Comparison of ENCODE assay signal across 18 mouse cellular contexts in genomic region chr11:95333209-95333608, GRCm38 (mm10). TPM values are rescaled to one million over a fixed set of nuclear protein-coding genes. Genes with fewer than 3 reads are reported as not detected.
DNase-seq lines count a peak whose midpoint lies in the region; ATAC-seq and TF ChIP-seq lines count a peak whose summit lies in the region.
"Had no signal": no experiment of that assay in that cellular context is flagged by ENCODE, and none has a peak within 500 bp of the region (broad histone marks: within the 10 kb centered on the region; RNA-seq: fewer than 3 reads in every experiment).

No protein-coding gene starts in this region.

- H3K9ac ChIP-seq in liver, embryonic 16.5 days (ENCODE audit: low read depth, low read length) = peak overlapping the region; percentile 48; the same call in 1 of the 2 replicates
- H3K9ac ChIP-seq: embryonic facial prominence, embryonic 12.5 days; lung, embryonic 14.5 days had no signal

- H3K27me3 ChIP-seq in liver, embryonic 16.5 days (ENCODE audit: control insufficient read depth, insufficient read depth, low read depth, low read length) = no peaks in the 10 kb centered on the region
- peaks cover 6% of the 10 kb centered on the region for H3K27me3 ChIP-seq in forebrain, embryonic 10.5 days (ENCODE audit: poor library complexity, severe bottlenecking)
- H3K27me3 ChIP-seq: embryonic facial prominence, embryonic 12.5 days had no signal

- ATAC-seq in liver, embryonic 16.5 days (ENCODE audit: low read depth) = no peak
- ATAC-seq: forebrain, embryonic 14.5 days had no signal

- 0% methylated on average over 4 of the region's 4 CpGs for WGBS in bone marrow, adult 2 months
- 17% methylated on average over 4 of the region's 4 CpGs for WGBS in liver, embryonic 16.5 days (ENCODE audit: insufficient replicate concordance)
- 69% methylated on average over 4 of the region's 4 CpGs for WGBS in forebrain, embryonic 10.5 days

- H3K4me3 ChIP-seq in bone marrow, adult 2 months (replicated peaks; ENCODE audit: control insufficient read depth, low read depth, low read length) = no peak overlapping the region
- no peak overlapping the region for H3K4me3 ChIP-seq in liver, embryonic 16.5 days (ENCODE audit: low read depth, low read length)
- H3K4me3 ChIP-seq in forebrain, embryonic 10.5 days = no peak overlapping the region
- H3K4me3 ChIP-seq: embryonic facial prominence, embryonic 12.5 days had no signal

- peak overlapping the region; percentile 70; the same call in 1 of the 2 replicates for H3K27ac ChIP-seq in bone marrow, adult 2 months (ENCODE audit: control insufficient read depth, insufficient read depth, low read depth, low read length, poor library complexity)
- peak overlapping the region; percentile 95 for H3K27ac ChIP-seq in liver, embryonic 16.5 days (ENCODE audit: low read length)
- H3K27ac ChIP-seq in forebrain, embryonic 10.5 days = no peak overlapping the region
- H3K27ac ChIP-seq: embryonic facial prominence, embryonic 12.5 days had no signal

- TF ChIP-seq CTCF in bone marrow, adult 2 months (IDR thresholded peaks at IDR 0.05; ENCODE audit: control insufficient read depth, insufficient read depth, low read length) = no peak

- peaks cover 9% of the 10 kb centered on the region for H3K4me1 ChIP-seq in bone marrow, adult 2 months (ENCODE audit: control insufficient read depth, insufficient read depth, low read length)
- H3K4me1 ChIP-seq in liver, embryonic 16.5 days (ENCODE audit: control insufficient read depth, low read depth, low read length) = peaks cover 44% of the 10 kb centered on the region
- peaks cover 21% of the 10 kb centered on the region for H3K4me1 ChIP-seq in forebrain, embryonic 10.5 days

- no peaks in the 10 kb centered on the region for H3K36me3 ChIP-seq in liver, embryonic 16.5 days (ENCODE audit: control insufficient read depth, insufficient read depth)
- no peaks in the 10 kb centered on the region for H3K36me3 ChIP-seq in forebrain, embryonic 10.5 days (replicated peaks)
- H3K36me3 ChIP-seq: embryonic facial prominence, embryonic 12.5 days had no signal

- no peaks in the 10 kb centered on the region for H3K9me3 ChIP-seq in liver, embryonic 16.5 days (replicated peaks; ENCODE audit: control insufficient read depth, low read length)
- no peaks in the 10 kb centered on the region for H3K9me3 ChIP-seq in forebrain, embryonic 10.5 days
- H3K9me3 ChIP-seq: embryonic facial prominence, embryonic 12.5 days had no signal

- peak; percentile 79 for DNase-seq in thymus, postnatal 0 days (ENCODE audit: low spot score)
- DNase-seq in thymus, postnatal 10 days (ENCODE audit: low spot score in 2 of 2) = no peak
- DNase-seq in thymus, postnatal 4 days = peak; percentile 33
- DNase-seq in left cerebral cortex, adult 11 months (ENCODE audit: low spot score) = no peak
- no peak for DNase-seq in forebrain, embryonic 10.5 days (ENCODE audit: extremely low spot score, low spot score)
- DNase-seq in layer of hippocampus, adult 8-10 months (ENCODE audit: low spot score in 2 of 2) = no peak
- DNase-seq: adrenal gland, postnatal 14 days; cerebellum, postnatal 14 days; heart, postnatal 4 days; layer of hippocampus, adult 9-11 months; left cerebral cortex, postnatal 4 days; lung, embryonic 14.5 days; right cerebral cortex, postnatal 25 days had no signal

- peak overlapping the region; percentile 45 for H3K4me2 ChIP-seq in liver, embryonic 16.5 days (ENCODE audit: low read depth, low read length)
- H3K4me2 ChIP-seq: embryonic facial prominence, embryonic 12.5 days; heart, embryonic 11.5 days; lung, embryonic 14.5 days had no signal

- no peak for TF ChIP-seq POLR2A in bone marrow, adult 2 months (IDR thresholded peaks at IDR 0.05; ENCODE audit: borderline replicate concordance, control insufficient read depth, low read depth, low read length)

RNA-seq across cellular contexts. Expression of gene Fam117a, which starts 3.6 kb away (rescaled TPM):
- polyA plus RNA-seq in thymus, postnatal 0 days (2015; fragmentation: Nextera tagmentation; extraction: Ambion mirVana) = 24.2 and 27.3 TPM in 2 replicates
- 167 and 178 TPM in 2 replicates for polyA plus RNA-seq in bone marrow, adult 2 months (2011; ENCODE audit: insufficient read depth, insufficient read length, low replicate concordance, missing spikeins)
- 73.5 and 81.3 TPM in 2 replicates for polyA plus RNA-seq in liver, embryonic 16.5 days (2015; fragmentation: Nextera tagmentation; extraction: Ambion mirVana)
- 7.4 and 7.7 TPM in 2 replicates for polyA plus RNA-seq in forebrain, embryonic 10.5 days (2016; fragmentation: Nextera tagmentation; extraction: Ambion mirVana)
- total RNA-seq in layer of hippocampus, adult 8-10 months (2022) = 10 to 100 TPM in 1 of 4 experiments, 1 to 10 TPM in 3; 6.0 to 13.3 (median 7.4) TPM

RNA-seq across cellular contexts. Expression of gene Kat7, which starts 23.2 kb away (rescaled TPM):
- 56.8 and 57.9 TPM in 2 replicates for polyA plus RNA-seq in thymus, postnatal 0 days (2015; fragmentation: Nextera tagmentation; extraction: Ambion mirVana)
- polyA plus RNA-seq in bone marrow, adult 2 months (2011; ENCODE audit: insufficient read depth, insufficient read length, low replicate concordance, missing spikeins) = 26.3 and 39.0 TPM in 2 replicates
- polyA plus RNA-seq in liver, embryonic 16.5 days (2015; fragmentation: Nextera tagmentation; extraction: Ambion mirVana) = 29.4 and 31.2 TPM in 2 replicates
- 93.2 and 93.7 TPM in 2 replicates for polyA plus RNA-seq in forebrain, embryonic 10.5 days (2016; fragmentation: Nextera tagmentation; extraction: Ambion mirVana)
- 10 to 100 TPM; 73.3 to 86.4 (median 84.0) TPM for total RNA-seq in layer of hippocampus, adult 8-10 months (2022)

RNA-seq across cellular contexts. Expression of gene Slc35b1, which starts 51.3 kb away (rescaled TPM):
- 93.1 and 95.3 TPM in 2 replicates for polyA plus RNA-seq in thymus, postnatal 0 days (2015; fragmentation: Nextera tagmentation; extraction: Ambion mirVana)
- polyA plus RNA-seq in bone marrow, adult 2 months (2011; ENCODE audit: insufficient read depth, insufficient read length, low replicate concordance, missing spikeins) = 34.9 and 49.3 TPM in 2 replicates
- 37.7 and 40.5 TPM in 2 replicates for polyA plus RNA-seq in liver, embryonic 16.5 days (2015; fragmentation: Nextera tagmentation; extraction: Ambion mirVana)
- polyA plus RNA-seq in forebrain, embryonic 10.5 days (2016; fragmentation: Nextera tagmentation; extraction: Ambion mirVana) = 118 and 119 TPM in 2 replicates
- total RNA-seq in layer of hippocampus, adult 8-10 months (2022) = 10 to 100 TPM; 59.4 to 78.3 (median 73.1) TPM

Comparison
In these comparisons a context has a peak if more than half of its experiments do, and no peak if none do; other contexts are left out.
1. DNase-seq: peak in thymus, postnatal 0 days (single experiment) and thymus, postnatal 4 days (single experiment); none in thymus, postnatal 10 days (0 of 2), left cerebral cortex, adult 11 months (single experiment), forebrain, embryonic 10.5 days (single experiment) and layer of hippocampus, adult 8-10 months (0 of 2).